Mouse (Mus musculus) heart, embryonic 12.5 days (tissue): ENCODE data around the gene Unk. TPM values are rescaled to one million over a fixed set of nuclear protein-coding genes. Genes with fewer than 3 reads are reported as not detected.
"Not testable (repeated sequence)": the region's sequence is repeated elsewhere in the genome, so short reads cannot be mapped to it uniquely, and the experiment has no call there.

Experiments used
- ATAC-seq: fragments of 200-750 bp; cut with Nextera tagmentation; 2 replicates; pipeline ENCODE4 v1.8.0; 2017; ENCODE audit warnings: moderate TSS enrichment, moderate library complexity; ENCODE audit not compliant: insufficient number of reproducible peaks, low FRiP score
- H3K27ac ChIP-seq: fragments of 300-500 bp; sonication (generic); 2 replicates; pipeline ENCODE4 v1.5.1; 2016; ENCODE audit warnings: mild to moderate bottlenecking, moderate library complexity; ENCODE audit not compliant: poor library complexity, severe bottlenecking
- H3K27me3 ChIP-seq: fragments of 300-500 bp; sonication (generic); replicated peaks from 2 replicates; pipeline ENCODE4 v1.6.1; 2016; ENCODE audit warnings: mild to moderate bottlenecking, moderate library complexity
- H3K36me3 ChIP-seq: fragments of 300-500 bp; sonication (generic); 2 replicates; pipeline ENCODE4 v1.6.1; 2016; ENCODE audit warnings: mild to moderate bottlenecking, moderate library complexity
- H3K4me1 ChIP-seq: fragments of 300-500 bp; sonication (generic); replicated peaks from 2 replicates; pipeline ENCODE4 v1.6.1; 2016; ENCODE audit warnings: mild to moderate bottlenecking
- H3K4me2 ChIP-seq: fragments of 300-500 bp; sonication (generic); 2 replicates; pipeline ENCODE4 v1.6.1; 2016; ENCODE audit warnings: mild to moderate bottlenecking, moderate library complexity
- H3K4me3 ChIP-seq: fragments of 300-500 bp; sonication (generic); 2 replicates; pipeline ENCODE4 v1.5.1; 2016; ENCODE audit warnings: mild to moderate bottlenecking
- H3K9ac ChIP-seq: fragments of 300-500 bp; sonication (generic); 2 replicates; pipeline ENCODE4 v1.6.1; 2016; ENCODE audit warnings: mild to moderate bottlenecking, moderate library complexity
- H3K9me3 ChIP-seq: fragments of 300-500 bp; sonication (generic); replicated peaks from 2 replicates; pipeline ENCODE4 v1.6.1; 2016; ENCODE audit warnings: mild to moderate bottlenecking, moderate library complexity
- WGBS: fragments of 180-500 bp; shearing (Covaris S2); methylation state at CpG from one replicate; pipeline ENCODE4 v1.1.7; 2016; 5-methylcytosine and 5-hydroxymethylcytosine counted together
- polyA plus RNA-seq: library from polyadenylated mRNA; unstranded; fragments of >200 nt; fragmentation: Nextera tagmentation; extraction: Ambion mirVana; gene quantifications from 2 replicates; pipeline ENCODE4 v1.2.1, GENCODE M21; 2016

Unk gene
- polyA plus RNA-seq, 1 experiment from 2014 or later = 31.8 TPM

DNA sequence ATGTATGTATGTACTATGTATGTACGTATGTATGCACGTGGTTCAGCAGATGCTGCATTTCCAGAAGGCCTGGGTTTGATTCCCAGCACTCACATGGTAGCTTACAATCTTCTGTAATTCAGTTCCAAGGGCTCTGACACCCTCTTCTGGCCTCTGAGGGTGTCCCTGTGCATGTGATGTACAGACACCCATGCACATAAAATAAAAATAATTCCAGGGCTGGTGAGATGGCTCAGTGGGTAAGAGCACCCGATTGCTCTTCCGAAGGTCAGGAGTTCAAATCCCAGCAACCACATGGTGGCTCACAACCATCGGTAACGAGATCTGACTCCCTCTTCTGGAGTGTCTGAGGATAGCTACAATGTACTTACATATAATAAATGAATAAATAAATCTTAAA, 62.8 kb downstream of the Unk start:
- H3K9ac ChIP-seq, ATAC-seq, H3K4me3 ChIP-seq, H3K9me3 ChIP-seq, H3K27me3 ChIP-seq, H3K4me2 ChIP-seq, H3K36me3 ChIP-seq: not testable (repeated sequence)
- peaks cover 17% of the 10 kb centered on the region for H3K4me1 ChIP-seq
- 92% methylated on average over 6 of the region's 6 CpGs for WGBS
- H3K27ac ChIP-seq = 0 out of 2 replicates have a peak overlapping the region, but pooled peaks have one; percentile 25

DNA sequence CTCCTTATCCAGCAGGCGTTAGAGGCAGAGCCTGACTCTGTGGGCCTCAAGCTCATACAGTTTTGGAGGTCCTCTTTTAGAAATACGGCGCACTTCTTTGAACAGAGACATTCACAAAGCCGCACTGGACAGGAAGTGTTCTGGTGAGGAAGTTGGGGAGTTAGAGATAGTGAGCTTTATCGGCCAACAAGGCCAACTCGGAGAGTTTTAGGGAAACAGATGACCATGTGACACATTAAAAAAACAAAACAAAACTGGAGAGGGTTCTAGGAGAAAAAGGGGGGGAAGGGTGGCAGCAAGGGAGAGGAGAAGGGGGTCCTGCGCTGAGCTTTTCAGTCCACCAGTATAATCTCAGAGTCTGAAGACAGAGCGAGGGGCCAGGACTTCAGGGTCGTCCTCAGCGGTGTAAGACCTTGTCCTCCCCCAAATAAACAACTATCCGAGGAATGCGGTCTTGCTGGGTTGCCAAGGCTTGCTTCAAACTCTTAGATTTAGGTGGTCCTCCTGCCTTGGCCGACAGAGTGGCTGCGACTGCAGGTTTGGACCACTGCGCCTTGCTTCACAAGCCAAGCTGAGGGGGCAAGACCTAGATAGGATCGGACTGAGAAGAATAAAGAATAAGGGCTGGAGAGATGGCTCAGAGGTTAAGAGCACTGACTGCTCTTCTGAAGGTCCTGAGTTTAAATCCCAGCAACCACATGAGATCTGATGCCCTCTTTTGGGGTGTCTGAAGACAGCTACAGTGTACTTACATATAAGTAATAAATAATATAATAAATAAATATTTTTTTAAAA, 63.8 kb downstream of the Unk start:
- WGBS = 22% methylated on average over 16 of the region's 16 CpGs
- peak; percentile 59 for ATAC-seq
- Histone ChIP-seq H3K4me3 (no peak overlapping the region), H3K9me3 (peaks cover 6% of the 10 kb centered on the region), H3K9ac (0 out of 2 replicates have a peak overlapping the region, but pooled peaks have one; percentile 40), H3K4me2 (peak overlapping the region; percentile 43), H3K27ac (peak overlapping the region; percentile 82), H3K36me3 (no peaks in the 10 kb centered on the region), H3K4me1 (peaks cover 18% of the 10 kb centered on the region), H3K27me3 (no peaks in the 10 kb centered on the region)

DNA sequence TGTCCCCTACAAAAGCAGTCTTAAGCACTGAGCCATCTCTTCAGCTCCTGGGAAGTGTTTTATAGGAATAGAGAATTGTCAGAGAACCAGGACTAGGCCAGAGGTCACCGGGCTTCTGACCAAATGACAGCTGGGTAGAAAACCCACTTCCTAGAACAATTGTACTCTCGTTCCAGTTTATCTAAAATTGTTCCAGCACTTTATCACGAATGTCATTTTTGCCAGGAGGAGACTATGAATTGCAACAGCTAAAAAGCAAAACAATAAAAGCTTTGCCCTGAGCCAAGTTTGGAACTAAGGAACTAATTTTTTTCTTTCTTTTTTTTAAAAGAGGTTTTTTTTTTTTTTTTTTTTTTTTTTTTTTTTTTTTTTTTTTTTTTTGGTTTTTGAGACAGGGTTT, 65.5 kb downstream of the Unk start:
- Histone ChIP-seq H3K4me2 (no peak overlapping the region), H3K36me3 (no peaks in the 10 kb centered on the region), H3K4me1 (peaks cover 34% of the 10 kb centered on the region), H3K9ac (no peak overlapping the region), H3K27me3 (no peaks in the 10 kb centered on the region), H3K9me3 (peaks cover 6% of the 10 kb centered on the region), H3K4me3 (no peak overlapping the region), H3K27ac (peak overlapping the region; percentile 48; the same call in 1 of the 2 replicates)
- no peak for ATAC-seq
- WGBS = 46% methylated on average over 3 of the region's 3 CpGs

DNA sequence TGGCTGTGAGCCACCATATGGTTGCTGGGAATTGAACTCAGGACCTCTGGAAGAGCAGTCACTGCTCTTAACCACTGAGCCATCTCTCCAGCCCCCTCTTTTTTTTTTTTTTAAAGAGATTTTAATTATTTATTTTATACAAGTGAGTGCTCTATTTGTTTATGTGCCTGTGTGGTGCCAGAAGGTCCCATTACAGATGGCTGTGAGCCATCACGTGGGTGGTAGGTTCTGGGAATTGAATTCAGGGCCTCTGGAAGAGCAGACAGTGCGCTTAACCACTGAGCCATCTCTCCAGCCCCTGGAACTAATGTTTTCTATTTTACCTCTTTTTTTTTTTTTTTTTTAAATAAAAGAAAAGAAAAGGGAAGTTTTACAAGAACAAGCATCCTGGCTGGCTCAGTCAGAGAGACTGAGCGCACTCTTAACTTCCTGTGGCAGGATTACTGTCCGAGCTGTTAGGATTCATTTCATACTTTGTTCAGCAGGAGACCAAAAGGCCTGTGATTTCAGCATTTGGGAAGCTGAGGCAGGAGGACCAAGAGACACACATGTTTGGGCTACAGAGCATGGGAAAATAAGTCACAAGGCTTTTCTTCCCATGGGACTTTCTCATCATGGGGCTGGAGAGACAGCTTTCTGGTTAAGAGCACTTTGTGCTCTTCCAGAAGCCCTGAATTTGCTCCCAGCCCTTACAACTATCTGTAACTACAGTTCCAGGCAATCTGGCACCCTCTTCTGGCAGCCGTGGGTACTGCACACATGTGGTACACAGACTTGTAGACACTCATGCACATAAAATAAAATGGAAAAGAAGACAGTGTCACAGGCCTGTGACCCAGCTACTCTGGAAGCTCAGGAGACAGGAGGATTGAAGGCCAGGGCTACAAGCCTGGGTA, 66.3 kb downstream of the Unk start:
- Histone ChIP-seq H3K4me3 (no peak overlapping the region), H3K4me1 (peaks cover 42% of the 10 kb centered on the region), H3K9ac (no peak overlapping the region), H3K9me3 (peaks cover 6% of the 10 kb centered on the region), H3K27ac (no peak overlapping the region), H3K27me3 (no peaks in the 10 kb centered on the region), H3K36me3 (no peaks in the 10 kb centered on the region), H3K4me2 (no peak overlapping the region)
- WGBS = 84% methylated on average over 5 of the region's 5 CpGs
- ATAC-seq = no peak

DNA sequence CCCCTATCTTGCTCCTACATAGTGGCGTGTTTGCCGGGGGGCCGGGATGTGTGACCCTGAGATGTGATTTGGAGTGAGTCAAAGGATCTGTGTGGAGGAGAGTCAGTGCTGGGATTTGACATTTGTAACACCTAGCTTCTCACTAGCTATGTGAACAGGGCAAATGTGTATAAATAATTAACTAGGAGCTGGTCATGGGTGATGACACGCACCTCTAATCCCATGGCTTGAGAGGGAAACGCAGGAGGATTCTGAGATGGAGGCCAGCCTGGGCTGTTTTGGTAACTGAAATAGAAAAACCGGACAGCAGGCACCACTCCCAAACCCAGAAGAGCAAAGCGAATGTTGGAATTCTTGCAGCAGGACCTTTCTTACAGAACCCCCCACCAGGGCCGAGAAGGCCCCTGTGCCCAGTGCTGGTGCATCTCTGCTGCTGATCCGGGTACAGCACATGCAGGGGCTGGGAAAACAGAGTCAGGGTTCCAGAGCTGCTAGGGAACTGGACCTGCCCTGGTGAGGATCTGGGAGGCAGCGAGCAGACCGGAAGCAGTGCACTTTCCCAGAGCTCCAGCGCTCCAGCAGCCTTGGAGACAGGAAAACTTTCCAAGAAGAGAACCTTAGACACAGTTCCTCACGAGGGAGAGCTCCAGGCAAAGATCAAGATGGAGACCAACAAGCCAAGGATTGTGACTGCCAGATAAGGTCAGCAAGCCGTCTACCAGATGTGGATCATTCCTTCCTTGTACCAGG, 68.8 kb downstream of the Unk start:
- Histone ChIP-seq H3K27me3 (no peaks in the 10 kb centered on the region), H3K4me1 (peaks cover 61% of the 10 kb centered on the region), H3K9ac (peak overlapping the region; percentile 12), H3K9me3 (peaks cover 6% of the 10 kb centered on the region), H3K4me2 (no peak overlapping the region), H3K4me3 (no peak overlapping the region), H3K36me3 (no peaks in the 10 kb centered on the region), H3K27ac (peak overlapping the region; percentile 94)
- ATAC-seq = no peak
- 59% methylated on average over 14 of the region's 14 CpGs for WGBS

DNA sequence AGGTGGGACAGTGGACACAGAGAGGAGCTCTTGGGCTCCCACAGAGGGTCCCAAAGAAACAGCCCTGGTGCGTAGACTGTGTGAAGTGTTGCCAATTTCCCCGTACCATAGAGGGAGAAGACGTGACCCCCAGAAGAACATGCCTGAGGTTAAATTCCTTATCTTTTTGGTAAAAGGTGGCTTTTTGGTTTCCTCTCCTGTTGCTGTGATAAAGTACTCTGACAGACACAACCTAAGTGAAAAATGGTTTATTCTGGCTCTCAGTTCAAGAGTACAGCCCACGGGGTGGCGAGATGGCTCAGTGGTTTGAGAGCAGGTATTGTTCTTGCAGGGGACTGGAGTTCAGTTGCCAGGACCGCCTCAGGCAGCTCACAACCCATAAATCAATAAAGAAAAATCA, 69.3 kb downstream of the Unk start:
- 72% methylated on average over 6 of the region's 6 CpGs for WGBS
- Histone ChIP-seq H3K9me3 (peaks cover 6% of the 10 kb centered on the region), H3K4me3 (no peak overlapping the region), H3K36me3 (no peaks in the 10 kb centered on the region), H3K27me3 (no peaks in the 10 kb centered on the region), H3K4me2 (no peak overlapping the region), H3K9ac (no peak overlapping the region), H3K4me1 (peaks cover 63% of the 10 kb centered on the region), H3K27ac (peak overlapping the region; percentile 94)
- no peak for ATAC-seq

DNA sequence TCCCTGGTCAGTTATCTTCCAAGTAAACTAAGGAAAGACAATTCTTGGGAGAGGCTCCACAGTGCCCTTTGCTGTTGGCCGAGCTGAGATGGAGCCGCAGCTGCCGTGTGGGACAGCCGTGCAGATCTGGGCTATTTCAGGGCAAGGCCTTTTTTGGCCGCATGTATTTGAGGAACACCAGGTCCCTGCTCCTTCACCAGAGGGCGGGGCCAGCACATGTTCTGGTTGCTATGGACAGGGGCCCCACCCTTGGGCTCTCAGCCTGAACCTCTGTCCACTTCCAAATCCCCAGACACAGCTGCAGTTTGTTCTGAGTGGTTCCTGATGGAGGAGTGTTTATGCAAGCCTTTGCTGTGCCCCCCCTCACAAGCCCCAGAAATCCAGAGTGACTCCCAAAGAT, 70.3 kb downstream of the Unk start:
- Histone ChIP-seq H3K4me3 (no peak overlapping the region), H3K4me2 (no peak overlapping the region), H3K4me1 (peaks cover 67% of the 10 kb centered on the region), H3K36me3 (peaks cover 1% of the 10 kb centered on the region), H3K9ac (no peak overlapping the region), H3K27ac (peak overlapping the region; percentile 94), H3K9me3 (peaks cover 6% of the 10 kb centered on the region), H3K27me3 (no peaks in the 10 kb centered on the region)
- no peak for ATAC-seq
- 38% methylated on average over 6 of the region's 6 CpGs for WGBS

DNA sequence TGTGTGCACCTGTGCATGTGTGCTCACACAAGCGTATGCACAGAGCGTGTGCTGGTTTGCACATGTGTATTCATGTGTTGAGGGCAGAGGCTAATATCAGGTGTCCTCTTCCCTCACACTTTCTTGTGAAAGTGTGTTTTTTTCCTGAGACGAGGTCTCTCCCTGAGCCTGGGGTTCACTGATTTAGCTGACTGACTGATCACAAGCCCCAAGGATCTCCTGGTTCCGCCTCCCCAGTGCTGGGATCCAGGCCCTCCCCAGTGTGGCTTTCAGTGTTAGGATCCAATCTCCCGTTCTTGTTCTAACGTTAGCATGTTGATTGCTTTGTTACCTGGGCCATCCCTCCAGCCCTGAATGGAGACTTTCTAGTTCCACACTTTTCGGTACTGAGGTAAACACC, 70.7 kb downstream of the Unk start:
- 73% methylated on average over 7 of the region's 7 CpGs for WGBS
- Histone ChIP-seq H3K27me3 (no peaks in the 10 kb centered on the region), H3K4me1 (peaks cover 69% of the 10 kb centered on the region), H3K4me2 (no peak overlapping the region), H3K4me3 (no peak overlapping the region), H3K9me3 (peaks cover 6% of the 10 kb centered on the region), H3K36me3 (peaks cover 6% of the 10 kb centered on the region), H3K9ac (no peak overlapping the region), H3K27ac (peak overlapping the region; percentile 94)
- ATAC-seq = no peak

DNA sequence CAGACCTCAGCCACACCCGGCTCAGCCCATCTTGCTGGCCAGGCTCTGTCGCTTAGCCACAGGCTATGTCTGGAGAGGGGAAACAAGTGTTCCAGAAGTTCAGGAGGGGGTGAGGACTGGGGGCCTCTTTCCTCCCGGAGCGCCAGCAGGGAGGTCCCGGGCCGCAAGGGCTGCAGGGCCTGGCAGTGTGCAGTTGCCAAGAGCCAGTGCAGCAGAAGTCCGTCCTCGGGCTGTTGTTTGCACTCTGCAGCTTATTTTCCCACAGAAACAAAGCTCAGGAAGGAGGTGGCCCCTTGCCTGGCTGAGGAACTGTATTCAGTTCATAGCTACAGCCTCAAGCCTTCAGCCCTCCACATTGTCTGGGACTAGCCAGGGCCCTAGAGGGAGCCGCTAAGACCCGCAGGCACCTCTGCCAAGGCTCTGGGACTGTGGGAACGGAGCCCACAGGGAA, 71.8 kb downstream of the Unk start:
- no peak overlapping the region for H3K4me3 ChIP-seq
- peak overlapping the region; percentile 94 for H3K27ac ChIP-seq
- H3K36me3 ChIP-seq = peaks cover 10% of the 10 kb centered on the region
- H3K9ac ChIP-seq = peak overlapping the region; percentile 40
- peak overlapping the region; percentile 17 for H3K4me2 ChIP-seq
- peaks cover under 1% of the 10 kb centered on the region for H3K9me3 ChIP-seq
- H3K27me3 ChIP-seq = no peaks in the 10 kb centered on the region
- 41% methylated on average over 11 of the region's 11 CpGs for WGBS
- peak; percentile 31 for ATAC-seq
- peaks cover 80% of the 10 kb centered on the region for H3K4me1 ChIP-seq

DNA sequence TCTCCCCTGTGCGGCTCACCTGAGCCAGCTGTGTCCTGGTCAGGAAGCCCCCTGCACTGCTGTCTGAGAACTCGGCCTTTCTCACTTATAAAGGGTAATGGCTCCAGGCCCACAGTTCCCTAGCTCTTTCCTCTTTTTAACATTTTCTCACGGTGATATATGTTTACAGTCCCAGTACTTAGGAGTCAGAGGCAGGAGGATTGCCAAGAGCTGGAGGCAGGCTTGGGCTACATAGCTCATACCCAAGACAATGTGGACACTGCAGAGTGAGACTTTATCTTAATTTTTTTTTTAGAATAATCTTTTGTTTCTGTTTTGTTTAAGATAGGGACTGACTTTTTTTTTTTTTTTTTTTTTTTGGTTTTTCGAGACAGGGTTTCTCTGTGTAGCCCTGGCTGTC, 72.3 kb downstream of the Unk start:
- 0 out of 2 replicates have a peak, but pooled peaks have one; percentile 17 for ATAC-seq
- 0 out of 2 replicates have a peak overlapping the region, but pooled peaks have one; percentile 40 for H3K9ac ChIP-seq

More for the DNA sequence above, 72.3 kb downstream of the Unk start:
- H3K36me3 ChIP-seq = peaks cover 10% of the 10 kb centered on the region
- no peak overlapping the region for H3K4me3 ChIP-seq
- WGBS = 52% methylated on average over 3 of the region's 4 CpGs
- peak overlapping the region; percentile 17 for H3K4me2 ChIP-seq
- H3K27ac ChIP-seq = peak overlapping the region; percentile 94
- no peaks in the 10 kb centered on the region for H3K9me3 ChIP-seq
- H3K4me1 ChIP-seq = peaks cover 86% of the 10 kb centered on the region
- H3K27me3 ChIP-seq = no peaks in the 10 kb centered on the region
